Mouse (Mus musculus) embryo, embryonic 9.5 days (tissue): ENCODE measurements at regions not wholly inside any gene's neighbourhood (a gene's known extent, or its start where the extent isn't known, plus 50 kb on each side); places are given as distances from the start of the nearest gene placed in this dataset.
"Not testable (repeated sequence)": the region's sequence is repeated elsewhere in the genome, so short reads cannot be mapped to it uniquely, and the experiment has no call there.

ENCODE experiments used
- DNase-seq: peaks from one replicate; pipeline ENCODE4 v3.0.0-alpha.2; 2017; ENCODE audit errors: extremely low spot score

GRCm38 (mm10) chr8:24386462-24386861, 339.2 kb downstream of the Adam3 start:
- peak; percentile 79 for DNase-seq

GRCm38 (mm10) chr8:24383963-24384435, 341.7 kb downstream of the Adam3 start:
- DNase-seq = no peak

- no peak for DNase-seq
Measured at GRCm38 (mm10) chr8:24383130-24383962, 342.3 kb downstream of the Adam3 start.

- no peak for DNase-seq
Measured at GRCm38 (mm10) chr8:24381666-24382253, 343.9 kb downstream of the Adam3 start.

- DNase-seq = no peak
Measured at GRCm38 (mm10) chr8:24378070-24378469, 347.6 kb downstream of the Adam3 start.

GRCm38 (mm10) chr8:24376846-24377245, 348.8 kb downstream of the Adam3 start:
- DNase-seq = not testable (repeated sequence)

GRCm38 (mm10) chr8:24374503-24374902, 351.1 kb downstream of the Adam3 start:
- no peak for DNase-seq

- DNase-seq = no peak
Measured at GRCm38 (mm10) chr8:24372068-24372467, 353.6 kb downstream of the Adam3 start.

- DNase-seq = no peak
Measured at GRCm38 (mm10) chr8:24366000-24366399, 359.7 kb downstream of the Adam3 start.

- no peak for DNase-seq
Measured at GRCm38 (mm10) chr8:24364685-24365084, 361.0 kb downstream of the Adam3 start.

GRCm38 (mm10) chr8:24359022-24359600, 366.5 kb downstream of the Adam3 start:
- no peak for DNase-seq

- DNase-seq = no peak
Measured at GRCm38 (mm10) chr8:24355146-24355545, 370.5 kb downstream of the Adam3 start.

GRCm38 (mm10) chr8:24353842-24354241, 371.8 kb downstream of the Adam3 start:
- no peak for DNase-seq

- DNase-seq = no peak
Measured at GRCm38 (mm10) chr8:24352322-24352721, 373.3 kb downstream of the Adam3 start.

- no peak for DNase-seq
Measured at GRCm38 (mm10) chr8:24351760-24352159, 373.9 kb downstream of the Adam3 start.

- no peak for DNase-seq
Measured at GRCm38 (mm10) chr8:24346390-24347113, 379.1 kb downstream of the Adam3 start.

- no peak for DNase-seq
Measured at GRCm38 (mm10) chr8:24338694-24339093, 387.0 kb downstream of the Adam3 start.

GRCm38 (mm10) chr8:24337635-24338034, 388.0 kb downstream of the Adam3 start:
- peak; percentile 39 for DNase-seq

GRCm38 (mm10) chr8:24335709-24336108, 389.9 kb downstream of the Adam3 start:
- DNase-seq = no peak

- no peak for DNase-seq
Measured at GRCm38 (mm10) chr8:24333705-24334104, 391.9 kb downstream of the Adam3 start.

- DNase-seq = no peak
Measured at GRCm38 (mm10) chr8:24310893-24311292, 414.8 kb downstream of the Adam3 start.

- no peak for DNase-seq
Measured at GRCm38 (mm10) chr8:24294565-24294964, 431.1 kb downstream of the Adam3 start.
